Mouse (Mus musculus) forebrain, postnatal 0 days (tissue): ENCODE measurements around the gene Gstz1. TPM values are rescaled to one million over a fixed set of nuclear protein-coding genes. Genes with fewer than 3 reads are reported as not detected.

Experiments
- ATAC-seq: fragments of 200-750 bp; cut with Nextera tagmentation; 2 replicates; pipeline ENCODE4 v1.8.0; 2017; ENCODE audit warnings: mild to moderate bottlenecking, moderate library complexity
- DNase-seq: peaks from one replicate; pipeline ENCODE4 v3.0.0-alpha.2; 2015
- H3K27ac ChIP-seq: fragments of 300-500 bp; sonication (generic); 2 replicates; pipeline ENCODE4 v1.5.1; 2014; ENCODE audit warnings: low read depth, mild to moderate bottlenecking, antibody characterized with exemption, low read length, moderate library complexity, mixed read lengths
- H3K27me3 ChIP-seq: fragments of 300-500 bp; sonication (generic); 2 replicates; pipeline ENCODE4 v1.6.1; 2014; ENCODE audit warnings: mild to moderate bottlenecking, low read length, mixed read lengths; ENCODE audit not compliant: insufficient read depth
- H3K36me3 ChIP-seq: fragments of 300-500 bp; sonication (generic); 2 replicates; pipeline ENCODE4 v1.6.1; 2014; ENCODE audit warnings: mild to moderate bottlenecking, moderate library complexity; ENCODE audit not compliant: insufficient read depth
- H3K4me1 ChIP-seq: fragments of 300-500 bp; sonication (generic); 2 replicates; pipeline ENCODE4 v1.6.1; 2014; ENCODE audit warnings: antibody characterized with exemption; ENCODE audit not compliant: insufficient read depth
- H3K4me2 ChIP-seq: fragments of 300-500 bp; sonication (generic); 2 replicates; pipeline ENCODE4 v1.6.1; 2014; ENCODE audit warnings: low read depth, mild to moderate bottlenecking, moderate library complexity
- H3K4me3 ChIP-seq: fragments of 300-500 bp; sonication (generic); 2 replicates; pipeline ENCODE4 v1.5.1; 2014; ENCODE audit warnings: low read depth, low read length, mixed read lengths
- H3K9ac ChIP-seq: fragments of 300-500 bp; sonication (generic); 2 replicates; pipeline ENCODE4 v1.6.1; 2014; ENCODE audit warnings: mild to moderate bottlenecking
- H3K9me3 ChIP-seq: fragments of 300-500 bp; sonication (generic); 2 replicates; pipeline ENCODE4 v1.6.1; 2016; ENCODE audit warnings: low read length
- CTCF ChIP-seq: sonication (generic); IDR thresholded peaks from 2 replicates; pipeline ENCODE4 v1.5.1; 2016; ENCODE audit warnings: antibody characterized with exemption, control low read depth, low read depth
- WGBS: fragments of 180-500 bp; shearing (Covaris S2); extraction: QIAGEN DNeasy Blood & Tissue Kit; methylation state at CpG from one replicate; pipeline ENCODE4 v1.1.7; 2014; 5-methylcytosine and 5-hydroxymethylcytosine counted together
- polyA plus RNA-seq: library from polyadenylated mRNA; unstranded; fragments of >200 nt; fragmentation: Nextera tagmentation; extraction: Ambion mirVana; gene quantifications from 2 replicates; pipeline ENCODE4 v1.2.1, GENCODE M21; 2015
- total RNA-seq: library from RNA; depleted of rRNA; stranded (reverse); fragments of >200 nt; gene quantifications from 2 replicates; pipeline ENCODE4 v1.2.3, GENCODE M21; 2014; rRNA removed

The Gstz1 gene
- 49.3 and 57.6 TPM in 2 replicates for total RNA-seq
- 44.4 and 44.5 TPM in 2 replicates for polyA plus RNA-seq

- TF ChIP-seq CTCF: 0 out of 2 replicates have a peak, but pooled peaks have one; percentile 14
- under 1% methylated on average over 27 of the region's 27 CpGs for WGBS
- no peaks in the 10 kb centered on the region for H3K27me3 ChIP-seq
- peak within 1 kb of the TSS; percentile 96 for H3K27ac ChIP-seq
- H3K9ac ChIP-seq: peak within 1 kb of the TSS; percentile 83
- peak within 1 kb of the TSS; percentile 56 for H3K4me2 ChIP-seq
- H3K9me3 ChIP-seq: no peaks in the 10 kb centered on the region
- DNase-seq (peak; percentile 92), ATAC-seq (peak; percentile 89)
- H3K36me3 ChIP-seq: no peaks in the 10 kb centered on the region
- H3K4me1 ChIP-seq: no peaks in the 10 kb centered on the region
- H3K4me3 ChIP-seq: peak within 1 kb of the TSS; percentile 98
These were observed at the start of gene Gstz1 for GRCm38 (mm10) chr12:87146966-87147365. Gene Gstz1 (plus strand): TSS chr12:87147165.

- H3K9ac ChIP-seq: no peak overlapping the region
- H3K27me3 ChIP-seq: 0 out of 2 replicates have a peak, but pooled peaks cover 5% of the 10 kb centered on the region
- H3K4me1 ChIP-seq: no peaks in the 10 kb centered on the region
- H3K36me3 ChIP-seq: no peaks in the 10 kb centered on the region
- DNase-seq (no peak), ATAC-seq (no peak)
- H3K4me3 ChIP-seq: no peak overlapping the region
- no peak for TF ChIP-seq CTCF
- H3K4me2 ChIP-seq: no peak overlapping the region
- H3K27ac ChIP-seq: no peak overlapping the region
- no peaks in the 10 kb centered on the region for H3K9me3 ChIP-seq
- WGBS: 70% methylated on average over 4 of the region's 4 CpGs
These were observed 46.6 kb upstream of the Gstz1 start for GRCm38 (mm10) chr12:87100331-87100730.

DNA sequence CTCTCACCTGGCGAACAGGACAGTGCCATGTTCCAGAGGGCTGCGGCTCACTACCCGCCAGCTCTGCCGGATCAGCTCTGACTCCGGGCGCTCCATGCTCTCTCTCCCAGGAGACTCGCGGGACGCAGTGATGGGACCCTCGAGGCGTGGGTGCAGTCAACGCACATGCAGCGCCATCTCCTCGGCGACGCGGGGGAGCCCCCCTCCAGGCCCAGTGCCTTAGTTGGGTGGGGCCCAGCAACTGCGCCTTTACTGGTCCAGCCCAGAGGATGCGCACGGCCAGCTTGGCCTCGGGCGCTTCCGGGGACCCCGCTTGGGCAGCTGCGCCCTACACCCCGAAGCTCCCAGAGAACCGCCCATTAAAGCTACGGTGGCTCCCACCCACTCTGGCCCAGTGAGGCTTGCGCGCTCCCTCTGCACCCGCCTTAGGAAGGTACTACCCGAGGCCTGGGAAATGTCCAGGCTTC, 44.8 kb upstream of the Gstz1 start, which contains the start of gene Ngb:
TSS of gene Ngb (minus strand) at position 375 of the 467 bp plus-strand sequence.
- TF ChIP-seq CTCF: no peak
- Histone ChIP-seq H3K27ac (no peak within 1 kb of the TSS), H3K36me3 (no peaks in the 10 kb centered on the region), H3K4me3 (peak within 1 kb of the TSS; percentile 37), H3K9ac (peak within 1 kb of the TSS; percentile 46), H3K27me3 (0 out of 2 replicates have a peak, but pooled peaks cover 5% of the 10 kb centered on the region), H3K4me2 (peak within 1 kb of the TSS; percentile 86), H3K4me1 (no peaks in the 10 kb centered on the region), H3K9me3 (no peaks in the 10 kb centered on the region)
- ATAC-seq (peak; percentile 58), DNase-seq (peak; percentile 28)
- WGBS: 3% methylated on average over 32 of the region's 32 CpGs

GRCm38 (mm10) chr12:87103471-87103870, 43.5 kb upstream of the Gstz1 start:
- WGBS: 86% methylated on average over 4 of the region's 4 CpGs
- no peak overlapping the region for H3K4me3 ChIP-seq
- no peak overlapping the region for H3K27ac ChIP-seq
- H3K4me2 ChIP-seq: no peak overlapping the region
- ATAC-seq: no peak
- H3K9ac ChIP-seq: no peak overlapping the region
- DNase-seq: no peak
- 0 out of 2 replicates have a peak, but pooled peaks cover 5% of the 10 kb centered on the region for H3K27me3 ChIP-seq
- no peaks in the 10 kb centered on the region for H3K4me1 ChIP-seq
- no peak for TF ChIP-seq CTCF
- peaks cover 5% of the 10 kb centered on the region; the same call in 1 of the 2 replicates for H3K36me3 ChIP-seq
- H3K9me3 ChIP-seq: no peaks in the 10 kb centered on the region

DNA sequence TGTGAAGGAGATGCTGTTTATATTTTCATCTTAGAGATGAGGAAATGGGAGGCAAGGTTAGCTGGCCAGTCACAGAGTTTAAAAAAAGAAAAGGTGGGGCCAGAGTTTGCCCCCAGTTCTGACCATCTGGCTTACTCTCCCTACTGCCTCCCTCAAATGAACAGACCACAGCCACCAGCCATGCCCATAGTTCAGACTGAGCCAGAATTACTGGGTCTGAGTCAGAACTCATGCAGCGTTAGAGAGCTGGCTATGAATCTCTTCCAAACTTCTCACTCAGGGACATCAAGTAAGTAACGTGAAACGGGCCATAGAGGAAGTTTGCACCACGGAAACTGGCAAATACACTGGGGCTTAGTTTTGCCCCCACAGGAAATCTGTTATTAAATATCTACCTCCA, 42.2 kb upstream of the Gstz1 start:
- H3K4me2 ChIP-seq: no peak overlapping the region
- 88% methylated on average over 4 of the region's 4 CpGs for WGBS
- no peaks in the 10 kb centered on the region for H3K9me3 ChIP-seq
- no peak for TF ChIP-seq CTCF
- no peak for ATAC-seq
- H3K27me3 ChIP-seq: 0 out of 2 replicates have a peak, but pooled peaks cover 5% of the 10 kb centered on the region
- no peaks in the 10 kb centered on the region for H3K4me1 ChIP-seq
- H3K9ac ChIP-seq: no peak overlapping the region
- H3K36me3 ChIP-seq: peaks cover 17% of the 10 kb centered on the region
- no peak overlapping the region for H3K27ac ChIP-seq
- H3K4me3 ChIP-seq: no peak overlapping the region
- no peak for DNase-seq

GRCm38 (mm10) chr12:87107357-87107977, 39.5 kb upstream of the Gstz1 start:
- H3K36me3 ChIP-seq: peaks cover 31% of the 10 kb centered on the region
- no peak overlapping the region for H3K4me2 ChIP-seq
- DNase-seq: no peak
- H3K27ac ChIP-seq: no peak overlapping the region
- no peak for TF ChIP-seq CTCF
- no peak overlapping the region for H3K9ac ChIP-seq
- H3K4me1 ChIP-seq: no peaks in the 10 kb centered on the region
- ATAC-seq: peak; percentile 34; the same call in 1 of the 2 replicates
- H3K9me3 ChIP-seq: no peaks in the 10 kb centered on the region
- H3K27me3 ChIP-seq: 0 out of 2 replicates have a peak, but pooled peaks cover 3% of the 10 kb centered on the region
- no peak overlapping the region for H3K4me3 ChIP-seq
- WGBS: 19% methylated on average over 3 of the region's 3 CpGs

GRCm38 (mm10) chr12:87121918-87122589, 24.9 kb upstream of the Gstz1 start:
- no peak for ATAC-seq
- no peak overlapping the region for H3K27ac ChIP-seq
- no peak overlapping the region for H3K4me3 ChIP-seq
- peaks cover 56% of the 10 kb centered on the region for H3K36me3 ChIP-seq
- 95% methylated on average over 4 of the region's 4 CpGs for WGBS
- no peak overlapping the region for H3K4me2 ChIP-seq
- H3K9ac ChIP-seq: no peak overlapping the region
- H3K27me3 ChIP-seq: no peaks in the 10 kb centered on the region
- no peaks in the 10 kb centered on the region for H3K4me1 ChIP-seq
- no peak for TF ChIP-seq CTCF
- H3K9me3 ChIP-seq: no peaks in the 10 kb centered on the region
- no peak for DNase-seq
